Mouse (Mus musculus) right cerebral cortex, adult 18-20 months (tissue): ENCODE data around the gene 1810055G02Rik.

ENCODE experiments used
- DNase-seq: peaks from one replicate; pipeline ENCODE4 v3.0.0; 2022; ENCODE audit warnings: mixed read lengths

1810055G02Rik gene

DNA sequence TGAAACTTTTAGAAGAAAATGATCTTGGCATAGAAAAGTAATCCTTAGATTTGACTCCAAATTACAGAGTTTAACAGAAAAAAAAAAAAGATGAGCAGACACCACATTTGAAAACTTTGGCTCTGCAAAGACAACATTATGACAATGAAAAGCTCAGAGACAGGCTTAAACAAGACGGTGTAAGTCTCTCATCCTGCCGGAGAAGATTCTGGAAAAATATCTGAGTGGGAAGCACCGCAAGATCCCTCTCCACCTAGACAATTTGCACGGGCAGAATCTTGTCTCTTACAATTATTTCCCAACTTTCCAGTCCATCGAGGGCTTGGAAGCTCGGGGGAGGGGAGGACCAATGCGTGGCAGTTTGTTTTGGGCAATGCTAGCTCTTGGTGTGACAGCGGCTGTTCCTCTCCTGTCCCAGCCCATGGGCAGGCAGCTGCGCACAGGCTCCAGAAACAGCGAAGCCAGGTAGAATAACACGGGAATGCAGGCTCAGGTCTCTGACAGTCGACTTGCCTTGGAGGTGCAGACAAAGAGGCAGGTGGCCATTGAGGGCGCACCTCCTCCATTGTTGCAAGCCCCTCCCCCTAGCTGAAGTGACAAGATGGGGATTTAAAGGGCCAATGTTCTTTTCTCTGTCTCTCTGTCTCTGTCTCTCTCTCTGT is 35.9 kb downstream of the 1810055G02Rik start:
- DNase-seq: peak; percentile 52

DNA sequence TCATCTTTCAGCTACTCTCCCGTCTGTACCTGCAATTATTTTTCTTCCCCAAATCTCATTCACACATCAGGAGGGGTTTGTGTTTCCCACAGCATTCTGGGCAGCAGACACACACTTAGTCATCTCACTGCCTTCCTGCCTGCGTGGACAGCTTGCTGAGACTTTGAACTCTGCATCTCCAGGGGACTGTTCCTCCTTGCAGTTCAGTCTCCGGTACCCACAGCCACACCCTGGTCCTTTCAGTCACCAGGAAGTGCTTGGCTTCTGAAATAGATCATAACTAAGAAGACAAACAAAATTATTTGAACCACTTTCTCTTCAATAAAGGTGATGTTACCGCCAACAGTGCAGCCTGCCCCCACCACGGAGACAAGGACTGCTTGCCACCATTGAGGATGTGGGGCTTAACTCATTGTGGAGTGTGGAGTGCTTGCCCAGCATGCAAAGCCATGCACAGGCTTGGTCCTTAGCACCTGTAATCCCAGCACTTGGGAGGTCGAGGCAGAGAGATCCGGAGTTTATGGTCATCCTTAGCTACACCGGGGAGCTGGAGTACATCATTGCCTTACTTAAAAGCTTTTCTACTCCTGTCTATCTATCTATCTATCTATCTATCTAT is 44.6 kb downstream of the 1810055G02Rik start:
- DNase-seq: no peak

DNA sequence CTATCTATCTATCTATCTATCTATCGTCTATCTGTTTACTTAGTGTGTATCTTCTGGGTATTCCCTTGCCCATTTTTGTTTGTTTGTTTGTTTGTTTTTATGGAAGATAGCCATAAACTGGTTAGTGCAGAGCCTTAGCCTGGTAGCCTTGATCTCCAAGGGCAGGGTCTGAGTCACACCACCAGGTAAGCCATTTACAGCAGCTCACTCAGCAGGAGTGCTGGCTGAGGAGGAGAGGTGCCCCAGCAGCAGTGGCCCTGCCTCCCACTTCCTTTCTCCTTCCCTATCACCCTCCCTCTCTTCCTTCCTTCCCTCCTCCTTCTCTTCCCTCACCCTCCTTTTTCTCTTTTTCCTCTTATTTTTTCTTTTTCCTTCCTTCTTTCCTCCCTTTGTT is 45.1 kb downstream of the 1810055G02Rik start:
- no peak for DNase-seq

DNA sequence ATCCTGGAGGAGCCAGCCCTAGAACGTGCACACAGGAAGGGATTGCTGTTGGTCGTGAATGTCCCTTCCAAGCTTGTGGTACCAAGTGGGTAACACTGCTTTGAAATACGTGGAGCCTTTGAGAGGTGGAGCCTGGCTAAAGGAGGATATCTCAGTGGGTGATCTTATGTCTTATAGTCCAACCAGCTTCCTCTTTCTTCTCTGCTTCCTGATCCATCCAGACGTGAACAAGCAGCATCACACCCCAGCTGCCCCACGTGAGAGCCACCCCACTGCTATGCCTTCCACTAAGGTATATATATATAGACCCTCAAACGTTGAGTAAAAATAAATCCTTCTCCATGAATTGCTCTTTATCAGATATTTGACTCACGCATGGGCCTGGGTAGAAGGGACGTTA is 45.6 kb downstream of the 1810055G02Rik start:
- DNase-seq: no peak

DNA sequence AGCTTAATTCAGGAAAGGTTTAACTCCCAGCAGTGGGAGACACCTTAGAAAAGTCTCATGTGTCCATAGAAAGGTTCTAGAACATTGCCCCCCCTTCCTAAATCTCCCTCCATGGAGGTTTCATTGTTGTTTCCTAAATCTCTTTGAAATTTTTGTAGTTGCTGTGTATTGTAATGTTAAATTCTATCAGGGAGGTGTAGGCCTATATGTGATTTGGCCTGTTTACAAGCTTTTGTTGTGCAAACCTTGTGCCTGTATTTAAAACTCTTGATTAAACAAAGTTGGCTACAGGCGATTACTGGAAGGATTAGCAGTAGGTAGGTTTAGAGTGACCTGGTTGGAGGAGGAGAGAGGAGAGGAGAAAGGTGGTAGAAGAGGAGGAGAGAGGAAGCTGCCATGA is 49.8 kb downstream of the 1810055G02Rik start:
- no peak for DNase-seq

DNA sequence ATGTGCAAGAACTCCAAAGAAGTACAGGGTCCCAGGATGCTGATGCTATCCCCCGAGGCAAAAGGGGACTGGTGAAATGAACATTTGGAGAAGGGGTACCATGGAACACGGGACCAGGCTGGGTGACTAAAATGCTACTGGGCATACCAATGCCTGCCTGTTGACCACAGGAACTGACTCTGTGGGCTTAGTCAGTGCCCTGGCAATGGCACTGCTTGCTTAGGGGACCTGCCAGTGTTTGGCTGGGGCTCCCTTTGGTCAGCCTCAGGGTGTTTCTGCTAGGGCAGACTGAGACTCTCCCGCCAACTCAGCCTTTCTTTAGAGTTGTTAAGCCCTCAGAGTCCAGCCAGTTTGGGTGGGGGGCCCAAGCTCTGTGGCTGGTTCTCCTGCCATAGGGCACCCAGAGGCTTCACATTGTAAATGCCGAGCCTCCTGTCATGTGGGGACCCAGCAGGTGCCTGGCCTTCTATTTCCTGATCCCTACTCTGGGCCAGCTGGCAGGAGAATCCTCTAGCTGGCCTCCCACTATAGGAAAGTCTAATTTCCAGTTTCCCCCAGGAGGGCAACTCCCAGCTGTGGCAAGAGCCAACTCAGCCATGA is 57.2 kb downstream of the 1810055G02Rik start:
- DNase-seq: no peak

DNA sequence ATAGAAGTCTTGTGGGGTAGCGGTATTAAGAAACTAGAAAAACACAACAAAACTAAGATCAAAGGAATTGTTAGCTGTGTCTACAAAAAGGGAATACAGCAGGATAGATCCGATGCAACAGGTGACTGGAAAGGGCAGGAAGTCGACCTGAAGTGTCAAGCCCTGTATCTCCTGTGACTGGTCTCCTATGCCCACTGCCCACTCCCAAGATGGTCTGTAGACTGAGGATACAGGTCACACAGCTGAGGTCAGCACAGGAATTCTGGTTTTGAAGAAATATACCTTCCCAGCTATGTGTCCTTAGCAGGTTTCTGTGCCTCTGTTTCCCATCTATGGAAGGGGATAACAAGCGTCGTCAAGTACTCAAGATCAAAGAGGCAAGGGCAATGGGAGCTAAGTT is 58.3 kb downstream of the 1810055G02Rik start:
- no peak for DNase-seq

DNA sequence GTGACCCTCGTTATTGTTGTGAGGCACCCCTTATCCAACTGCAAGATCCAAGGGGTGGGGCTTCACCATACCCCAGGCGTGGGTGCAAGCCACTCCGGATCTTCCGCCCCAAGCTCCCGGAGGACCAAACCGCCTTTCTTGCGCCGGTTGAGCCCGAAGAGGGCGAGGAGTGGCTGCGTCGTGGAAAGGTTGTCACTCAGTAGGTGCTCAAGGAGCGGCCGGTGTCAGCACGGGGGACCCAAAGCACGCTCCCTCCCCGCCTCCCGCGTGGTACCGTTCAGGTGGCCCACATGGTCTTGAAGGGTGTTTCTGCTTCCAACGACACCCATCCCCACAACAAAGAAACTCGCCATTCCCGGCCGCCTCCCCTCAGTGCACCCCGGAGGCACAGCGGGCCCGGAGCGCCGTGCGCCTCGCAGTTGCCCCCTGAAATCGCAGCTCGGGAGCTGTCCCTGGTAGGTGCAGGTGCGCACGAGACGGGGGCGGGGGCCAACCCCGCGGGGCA is 59.2 kb downstream of the 1810055G02Rik start, which contains the start of gene Kmt5b:
Kmt5b (plus strand) TSS at position 146 of the 505 bp plus-strand sequence.
- DNase-seq: peak; percentile 53
